Mouse (Mus musculus): ENCODE results near the gene Wdr26. TPM values are rescaled to one million over a fixed set of nuclear protein-coding genes. Genes with fewer than 3 reads are reported as not detected.

Gene Wdr26
- total and polyA plus RNA-seq, 2 experiments from 2014 or later = 44.1 to 49.6 TPM

GRCm38 (mm10) chr1:181214296-181215035, 2.7 kb upstream of the Wdr26 start:
- no peaks in the 10 kb centered on the region; the same call in 1 of the 2 replicates for H3K36me3 ChIP-seq (ENCODE audit: insufficient read depth, low read length)
- H3K4me1 ChIP-seq (ENCODE audit: insufficient read depth, low read length) = peaks cover 4% of the 10 kb centered on the region; the same call in 1 of the 2 replicates
- no peaks in the 10 kb centered on the region for H3K9me3 ChIP-seq (ENCODE audit: low read length)
- DNase-seq (ENCODE audit: low spot score) = no peak
- no peaks in the 10 kb centered on the region for H3K27me3 ChIP-seq (ENCODE audit: insufficient read depth, low read length)
- no peak for ATAC-seq (ENCODE audit: low FRiP score)
- no peak overlapping the region for H3K4me3 ChIP-seq (ENCODE audit: low read depth, low read length)
- WGBS = 87% methylated on average over 8 of the region's 8 CpGs
- no peak overlapping the region for H3K9ac ChIP-seq (replicated peaks; ENCODE audit: low read length, poor library complexity, severe bottlenecking)
- no peak for TF ChIP-seq CTCF (IDR thresholded peaks at IDR 0.05)
- no peak overlapping the region for H3K27ac ChIP-seq (ENCODE audit: low read depth, low read length)
- no peak overlapping the region for H3K4me2 ChIP-seq (ENCODE audit: low read depth, low read length, poor library complexity, severe bottlenecking)

GRCm38 (mm10) chr1:181211403-181211919, 340 bp downstream of the Wdr26 start:
- Histone ChIP-seq H3K9me3 (ENCODE audit: low read length) (no peaks in the 10 kb centered on the region), H3K4me3 (ENCODE audit: low read depth, low read length) (peak overlapping the region; percentile 99), H3K9ac (replicated peaks; ENCODE audit: low read length, poor library complexity, severe bottlenecking) (peak overlapping the region; percentile 95), H3K4me1 (ENCODE audit: insufficient read depth, low read length) (peaks cover 5% of the 10 kb centered on the region; the same call in 1 of the 2 replicates), H3K4me2 (ENCODE audit: low read depth, low read length, poor library complexity, severe bottlenecking) (peak overlapping the region; percentile 88), H3K27me3 (ENCODE audit: insufficient read depth, low read length) (no peaks in the 10 kb centered on the region), H3K27ac (ENCODE audit: low read depth, low read length) (peak overlapping the region; percentile 87), H3K36me3 (ENCODE audit: insufficient read depth, low read length) (peaks cover 4% of the 10 kb centered on the region)
- WGBS = 0% methylated on average over 5 of the region's 72 CpGs
- DNase-seq (ENCODE audit: low spot score) = peak; percentile 10
- TF ChIP-seq CTCF (IDR thresholded peaks at IDR 0.05) = no peak
- peak; percentile 47 for ATAC-seq (ENCODE audit: low FRiP score)

- peak overlapping the region; percentile 87 for H3K27ac ChIP-seq (ENCODE audit: low read depth, low read length)
- H3K36me3 ChIP-seq (ENCODE audit: insufficient read depth, low read length) = peaks cover 4% of the 10 kb centered on the region
- H3K4me3 ChIP-seq (ENCODE audit: low read depth, low read length) = peak overlapping the region; percentile 99
- ATAC-seq (ENCODE audit: low FRiP score) (peak; percentile 53), DNase-seq (ENCODE audit: low spot score) (peak; percentile 33)
- H3K9ac ChIP-seq (replicated peaks; ENCODE audit: low read length, poor library complexity, severe bottlenecking) = peak overlapping the region; percentile 95
- H3K4me1 ChIP-seq (ENCODE audit: insufficient read depth, low read length) = peaks cover 5% of the 10 kb centered on the region; the same call in 1 of the 2 replicates
- peak overlapping the region; percentile 88 for H3K4me2 ChIP-seq (ENCODE audit: low read depth, low read length, poor library complexity, severe bottlenecking)
- no peaks in the 10 kb centered on the region for H3K27me3 ChIP-seq (ENCODE audit: insufficient read depth, low read length)
- no peak for TF ChIP-seq CTCF (IDR thresholded peaks at IDR 0.05)
- WGBS = under 1% methylated on average over 50 of the region's 56 CpGs
- H3K9me3 ChIP-seq (ENCODE audit: low read length) = no peaks in the 10 kb centered on the region
Measured at GRCm38 (mm10) chr1:181210601-181211402, 999 bp downstream of the Wdr26 start.

- peaks cover 5% of the 10 kb centered on the region; the same call in 1 of the 2 replicates for H3K4me1 ChIP-seq (ENCODE audit: insufficient read depth, low read length)
- peak overlapping the region; percentile 87; the same call in 1 of the 2 replicates for H3K27ac ChIP-seq (ENCODE audit: low read depth, low read length)
- peak overlapping the region; percentile 95 for H3K9ac ChIP-seq (replicated peaks; ENCODE audit: low read length, poor library complexity, severe bottlenecking)
- peak overlapping the region; percentile 88 for H3K4me2 ChIP-seq (ENCODE audit: low read depth, low read length, poor library complexity, severe bottlenecking)
- TF ChIP-seq CTCF (IDR thresholded peaks at IDR 0.05) = no peak
- H3K9me3 ChIP-seq (ENCODE audit: low read length) = no peaks in the 10 kb centered on the region
- DNase-seq (ENCODE audit: low spot score) (no peak), ATAC-seq (ENCODE audit: low FRiP score) (no peak)
- H3K27me3 ChIP-seq (ENCODE audit: insufficient read depth, low read length) = no peaks in the 10 kb centered on the region
- H3K36me3 ChIP-seq (ENCODE audit: insufficient read depth, low read length) = peaks cover 6% of the 10 kb centered on the region
- 27% methylated on average over 4 of the region's 4 CpGs for WGBS
- H3K4me3 ChIP-seq (ENCODE audit: low read depth, low read length) = peak overlapping the region; percentile 99
Measured at GRCm38 (mm10) chr1:181210147-181210546, 1.7 kb downstream of the Wdr26 start.

GRCm38 (mm10) chr1:181199446-181199845, 12.4 kb downstream of the Wdr26 start:
- H3K9me3 ChIP-seq (ENCODE audit: low read length) = no peaks in the 10 kb centered on the region
- WGBS = 94% methylated on average over 4 of the region's 4 CpGs
- no peak overlapping the region for H3K27ac ChIP-seq (ENCODE audit: low read depth, low read length)
- no peak overlapping the region for H3K4me2 ChIP-seq (ENCODE audit: low read depth, low read length, poor library complexity, severe bottlenecking)
- no peaks in the 10 kb centered on the region for H3K4me1 ChIP-seq (ENCODE audit: insufficient read depth, low read length)
- peaks cover 50% of the 10 kb centered on the region for H3K36me3 ChIP-seq (ENCODE audit: insufficient read depth, low read length)
- DNase-seq (ENCODE audit: low spot score) (no peak), ATAC-seq (ENCODE audit: low FRiP score) (no peak)
- no peak overlapping the region for H3K9ac ChIP-seq (replicated peaks; ENCODE audit: low read length, poor library complexity, severe bottlenecking)
- H3K27me3 ChIP-seq (ENCODE audit: insufficient read depth, low read length) = no peaks in the 10 kb centered on the region
- TF ChIP-seq CTCF (IDR thresholded peaks at IDR 0.05) = no peak
- no peak overlapping the region for H3K4me3 ChIP-seq (ENCODE audit: low read depth, low read length)

All from midbrain, postnatal 0 days (tissue).